Mouse (Mus musculus): ENCODE measurements around the gene Samd10. TPM values are rescaled to one million over a fixed set of nuclear protein-coding genes. Genes with fewer than 3 reads are reported as not detected.

The Samd10 gene
- polyA plus RNA-seq, 1 experiment from 2014 or later, result 30.1 TPM

- ATAC-seq (ENCODE audit: low read depth), result no peak
- Histone ChIP-seq H3K4me2 (ENCODE audit: low read depth, low read length) (no peak overlapping the region), H3K9me3 (ENCODE audit: control insufficient read depth, low read length) (no peaks in the 10 kb centered on the region), H3K4me1 (replicated peaks; ENCODE audit: control insufficient read depth, insufficient read depth, low read length) (no peaks in the 10 kb centered on the region), H3K27ac (ENCODE audit: low read length) (no peak overlapping the region), H3K9ac (ENCODE audit: low read length) (no peak overlapping the region), H3K4me3 (ENCODE audit: low read length) (no peak overlapping the region), H3K36me3 (ENCODE audit: control insufficient read depth, insufficient read depth, low read length) (peaks cover 22% of the 10 kb centered on the region), H3K27me3 (ENCODE audit: control insufficient read depth, insufficient read depth, low read depth, low read length) (no peaks in the 10 kb centered on the region)
- 87% methylated on average over 5 of the region's 5 CpGs for WGBS
Observed at GRCm38 (mm10) chr2:181618761-181619495, 19.9 kb upstream of the Samd10 start.

- H3K4me2 ChIP-seq (ENCODE audit: low read depth, low read length), result peak overlapping the region; percentile 65; the same call in 1 of the 2 replicates
- H3K4me3 ChIP-seq (ENCODE audit: low read length), result peak overlapping the region; percentile 98
- H3K9ac ChIP-seq (ENCODE audit: low read length), result no peak overlapping the region
- H3K27me3 ChIP-seq (ENCODE audit: control insufficient read depth, insufficient read depth, low read depth, low read length), result peaks cover 5% of the 10 kb centered on the region; the same call in 1 of the 2 replicates
- H3K9me3 ChIP-seq (ENCODE audit: control insufficient read depth, low read length), result no peaks in the 10 kb centered on the region
- no peak for ATAC-seq (ENCODE audit: low read depth)
- H3K36me3 ChIP-seq (ENCODE audit: control insufficient read depth, insufficient read depth, low read length), result no peaks in the 10 kb centered on the region
- WGBS, result 57% methylated on average over 4 of the region's 4 CpGs
- no peak overlapping the region for H3K27ac ChIP-seq (ENCODE audit: low read length)
- H3K4me1 ChIP-seq (replicated peaks; ENCODE audit: control insufficient read depth, insufficient read depth, low read length), result peaks cover 24% of the 10 kb centered on the region
Observed at GRCm38 (mm10) chr2:181602367-181602766, 3.4 kb upstream of the Samd10 start.

- Histone ChIP-seq H3K27me3 (ENCODE audit: control insufficient read depth, insufficient read depth, low read depth, low read length) (peaks cover 5% of the 10 kb centered on the region; the same call in 1 of the 2 replicates), H3K4me3 (ENCODE audit: low read length) (peak overlapping the region; percentile 98), H3K9me3 (ENCODE audit: control insufficient read depth, low read length) (no peaks in the 10 kb centered on the region), H3K27ac (ENCODE audit: low read length) (no peak overlapping the region; the same call in 1 of the 2 replicates), H3K9ac (ENCODE audit: low read length) (peak overlapping the region; percentile 94), H3K36me3 (ENCODE audit: control insufficient read depth, insufficient read depth, low read length) (no peaks in the 10 kb centered on the region), H3K4me2 (ENCODE audit: low read depth, low read length) (peak overlapping the region; percentile 65), H3K4me1 (replicated peaks; ENCODE audit: control insufficient read depth, insufficient read depth, low read length) (peaks cover 24% of the 10 kb centered on the region)
- ATAC-seq (ENCODE audit: low read depth), result no peak
- 21% methylated on average over 10 of the region's 10 CpGs for WGBS
Observed at GRCm38 (mm10) chr2:181601751-181602145, 2.7 kb upstream of the Samd10 start.

- no peaks in the 10 kb centered on the region for H3K36me3 ChIP-seq (ENCODE audit: control insufficient read depth, insufficient read depth, low read length)
- no peaks in the 10 kb centered on the region for H3K9me3 ChIP-seq (ENCODE audit: control insufficient read depth, low read length)
- H3K4me3 ChIP-seq (ENCODE audit: low read length), result peak overlapping the region; percentile 98
- peak; percentile 94 for ATAC-seq (ENCODE audit: low read depth)
- H3K27ac ChIP-seq (ENCODE audit: low read length), result peak overlapping the region; percentile 81
- WGBS, result 2% methylated on average over 57 of the region's 57 CpGs
- H3K9ac ChIP-seq (ENCODE audit: low read length), result peak overlapping the region; percentile 94
- H3K4me2 ChIP-seq (ENCODE audit: low read depth, low read length), result peak overlapping the region; percentile 65
- peaks cover 5% of the 10 kb centered on the region; the same call in 1 of the 2 replicates for H3K27me3 ChIP-seq (ENCODE audit: control insufficient read depth, insufficient read depth, low read depth, low read length)
- peaks cover 24% of the 10 kb centered on the region for H3K4me1 ChIP-seq (replicated peaks; ENCODE audit: control insufficient read depth, insufficient read depth, low read length)
Observed at GRCm38 (mm10) chr2:181600828-181601750, 2.1 kb upstream of the Samd10 start.

GRCm38 (mm10) chr2:181600226-181600758 lies 1.3 kb upstream of the Samd10 start:
- H3K27ac ChIP-seq (ENCODE audit: low read length), result peak overlapping the region; percentile 81
- H3K36me3 ChIP-seq (ENCODE audit: control insufficient read depth, insufficient read depth, low read length), result no peaks in the 10 kb centered on the region
- peaks cover 24% of the 10 kb centered on the region for H3K4me1 ChIP-seq (replicated peaks; ENCODE audit: control insufficient read depth, insufficient read depth, low read length)
- H3K4me3 ChIP-seq (ENCODE audit: low read length), result peak overlapping the region; percentile 98
- peaks cover 5% of the 10 kb centered on the region; the same call in 1 of the 2 replicates for H3K27me3 ChIP-seq (ENCODE audit: control insufficient read depth, insufficient read depth, low read depth, low read length)
- H3K9me3 ChIP-seq (ENCODE audit: control insufficient read depth, low read length), result no peaks in the 10 kb centered on the region
- 65% methylated on average over 6 of the region's 6 CpGs for WGBS
- peak overlapping the region; percentile 65 for H3K4me2 ChIP-seq (ENCODE audit: low read depth, low read length)
- peak overlapping the region; percentile 94 for H3K9ac ChIP-seq (ENCODE audit: low read length)
- ATAC-seq (ENCODE audit: low read depth), result no peak

- H3K4me3 ChIP-seq (ENCODE audit: low read length), result no peak overlapping the region
- no peaks in the 10 kb centered on the region for H3K9me3 ChIP-seq (ENCODE audit: control insufficient read depth, low read length)
- peaks cover 25% of the 10 kb centered on the region for H3K4me1 ChIP-seq (replicated peaks; ENCODE audit: control insufficient read depth, insufficient read depth, low read length)
- no peak for ATAC-seq (ENCODE audit: low read depth)
- no peak overlapping the region for H3K4me2 ChIP-seq (ENCODE audit: low read depth, low read length)
- H3K27me3 ChIP-seq (ENCODE audit: control insufficient read depth, insufficient read depth, low read depth, low read length), result peaks cover 5% of the 10 kb centered on the region; the same call in 1 of the 2 replicates
- no peaks in the 10 kb centered on the region for H3K36me3 ChIP-seq (ENCODE audit: control insufficient read depth, insufficient read depth, low read length)
- WGBS, result 67% methylated on average over 7 of the region's 7 CpGs
- no peak overlapping the region for H3K27ac ChIP-seq (ENCODE audit: low read length)
- peak overlapping the region; percentile 18; the same call in 1 of the 2 replicates for H3K9ac ChIP-seq (ENCODE audit: low read length)
Observed at GRCm38 (mm10) chr2:181597378-181598061, 1.5 kb downstream of the Samd10 start.

GRCm38 (mm10) chr2:181596221-181596960 lies 2.6 kb downstream of the Samd10 start:
- no peak for ATAC-seq (ENCODE audit: low read depth)
- peak overlapping the region; percentile 18; the same call in 1 of the 2 replicates for H3K9ac ChIP-seq (ENCODE audit: low read length)
- WGBS, result 36% methylated on average over 6 of the region's 6 CpGs
- no peak overlapping the region for H3K27ac ChIP-seq (ENCODE audit: low read length)
- H3K4me3 ChIP-seq (ENCODE audit: low read length), result no peak overlapping the region
- H3K9me3 ChIP-seq (ENCODE audit: control insufficient read depth, low read length), result no peaks in the 10 kb centered on the region
- no peak overlapping the region for H3K4me2 ChIP-seq (ENCODE audit: low read depth, low read length)
- peaks cover 5% of the 10 kb centered on the region; the same call in 1 of the 2 replicates for H3K27me3 ChIP-seq (ENCODE audit: control insufficient read depth, insufficient read depth, low read depth, low read length)
- no peaks in the 10 kb centered on the region for H3K36me3 ChIP-seq (ENCODE audit: control insufficient read depth, insufficient read depth, low read length)
- H3K4me1 ChIP-seq (replicated peaks; ENCODE audit: control insufficient read depth, insufficient read depth, low read length), result peaks cover 21% of the 10 kb centered on the region

GRCm38 (mm10) chr2:181594946-181595696 lies 3.9 kb downstream of the Samd10 start:
- Histone ChIP-seq H3K4me1 (replicated peaks; ENCODE audit: control insufficient read depth, insufficient read depth, low read length) (peaks cover 18% of the 10 kb centered on the region), H3K4me3 (ENCODE audit: low read length) (no peak overlapping the region), H3K27me3 (ENCODE audit: control insufficient read depth, insufficient read depth, low read depth, low read length) (peaks cover 5% of the 10 kb centered on the region; the same call in 1 of the 2 replicates), H3K4me2 (ENCODE audit: low read depth, low read length) (no peak overlapping the region), H3K27ac (ENCODE audit: low read length) (no peak overlapping the region), H3K36me3 (ENCODE audit: control insufficient read depth, insufficient read depth, low read length) (peaks cover 5% of the 10 kb centered on the region), H3K9ac (ENCODE audit: low read length) (no peak overlapping the region), H3K9me3 (ENCODE audit: control insufficient read depth, low read length) (no peaks in the 10 kb centered on the region)
- WGBS, result 60% methylated on average over 4 of the region's 4 CpGs
- no peak for ATAC-seq (ENCODE audit: low read depth)

Data from lung, embryonic 16.5 days (tissue).